Mouse (Mus musculus) myocyte (in vitro differentiated cells): Measurements from ENCODE around the gene Ereg.

ENCODE experiments used
- CEBPB ChIP-seq: IDR thresholded peaks from 2 replicates; pipeline ENCODE4 v1.6.1; 2011; ENCODE audit warnings: mild to moderate bottlenecking, moderate library complexity; ENCODE audit not compliant: poor library complexity, insufficient read depth, severe bottlenecking
- MAX ChIP-seq: IDR thresholded peaks from one replicate; pipeline ENCODE4 v1.6.1; 2011; ENCODE audit warnings: low read depth, mild to moderate bottlenecking, control low read depth
- POLR2A ChIP-seq: IDR thresholded peaks from one replicate; pipeline ENCODE4 v1.6.1; 2011; ENCODE audit warnings: low read depth, mild to moderate bottlenecking, control low read depth, moderate library complexity; ENCODE audit not compliant: insufficient read length

DNA sequence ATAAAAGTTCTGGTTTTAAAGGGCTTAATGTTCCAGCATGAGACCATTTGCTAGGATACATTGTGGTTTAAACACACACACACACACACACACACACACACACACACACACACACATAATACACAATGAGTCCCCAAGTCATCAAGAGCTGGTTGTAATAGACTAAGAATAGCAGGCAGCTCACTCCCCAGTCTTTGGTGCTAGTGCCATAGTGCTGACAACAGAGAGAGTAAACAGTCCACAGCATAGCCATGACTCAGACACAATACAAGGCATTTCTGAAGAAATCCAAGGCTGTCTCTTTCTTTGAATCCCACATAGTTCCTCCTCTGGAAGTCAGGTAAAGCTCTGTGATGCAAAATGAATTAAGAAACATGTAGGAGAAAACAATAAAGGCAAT, 44.2 kb downstream of the Ereg start:
- TF ChIP-seq CEBPB (no peak), POLR2A (no peak), MAX (no peak)
